Mouse (Mus musculus): ENCODE measurements at regions not wholly inside any gene's neighbourhood (a gene's known extent, or its start where the extent isn't known, plus 50 kb on each side); places are given as distances from the start of the nearest gene placed in this dataset.
"Not testable (repeated sequence)": the region's sequence is repeated elsewhere in the genome, so short reads cannot be mapped to it uniquely, and the experiment has no call there.

GRCm38 (mm10) chr10:114265927-114266326, 536.2 kb downstream of the Trhde start:
- DNase-seq: no peak

GRCm38 (mm10) chr10:114241606-114242005, 560.5 kb downstream of the Trhde start:
- DNase-seq: no peak

- DNase-seq: no peak
These were observed 574.5 kb downstream of the Trhde start for GRCm38 (mm10) chr10:114227635-114228034.

- no peak for DNase-seq
These were observed 600.5 kb downstream of the Trhde start for GRCm38 (mm10) chr10:114201583-114201982.

GRCm38 (mm10) chr10:114200939-114201338, 601.2 kb downstream of the Trhde start:
- no peak for DNase-seq

GRCm38 (mm10) chr10:114186287-114186686, 615.8 kb downstream of the Trhde start:
- no peak for DNase-seq

GRCm38 (mm10) chr10:114143345-114143744, 658.8 kb downstream of the Trhde start:
- not testable (repeated sequence) for DNase-seq

GRCm38 (mm10) chr10:114137924-114138323, 664.2 kb downstream of the Trhde start:
- DNase-seq: no peak

- DNase-seq: peak; percentile 14
These were observed 665.0 kb downstream of the Trhde start for GRCm38 (mm10) chr10:114137095-114137494.

All from embryo, embryonic 11 days (tissue).